Mouse (Mus musculus): ENCODE measurements at regions not wholly inside any gene's neighbourhood (a gene's known extent, or its start where the extent isn't known, plus 50 kb on each side); places are given as distances from the start of the nearest gene placed in this dataset.

GRCm38 (mm10) chr12:77854281-77855075, 339.6 kb upstream of the Gm6657 start:
- TF ChIP-seq CTCF (IDR thresholded peaks at IDR 0.05; ENCODE audit: low read depth) (no peak), EP300 (IDR thresholded peaks at IDR 0.05; ENCODE audit: low read depth) (no peak)

Measured in heart, postnatal 0 days (tissue).